Mouse (Mus musculus): ENCODE measurements around the gene Scd3. TPM values are rescaled to one million over a fixed set of nuclear protein-coding genes. Genes with fewer than 3 reads are reported as not detected.
"Not testable (repeated sequence)": the region's sequence is repeated elsewhere in the genome, so short reads cannot be mapped to it uniquely, and the experiment has no call there.

The Scd3 gene
- total RNA-seq, 2 experiments from 2014 or later: not detected

DNA sequence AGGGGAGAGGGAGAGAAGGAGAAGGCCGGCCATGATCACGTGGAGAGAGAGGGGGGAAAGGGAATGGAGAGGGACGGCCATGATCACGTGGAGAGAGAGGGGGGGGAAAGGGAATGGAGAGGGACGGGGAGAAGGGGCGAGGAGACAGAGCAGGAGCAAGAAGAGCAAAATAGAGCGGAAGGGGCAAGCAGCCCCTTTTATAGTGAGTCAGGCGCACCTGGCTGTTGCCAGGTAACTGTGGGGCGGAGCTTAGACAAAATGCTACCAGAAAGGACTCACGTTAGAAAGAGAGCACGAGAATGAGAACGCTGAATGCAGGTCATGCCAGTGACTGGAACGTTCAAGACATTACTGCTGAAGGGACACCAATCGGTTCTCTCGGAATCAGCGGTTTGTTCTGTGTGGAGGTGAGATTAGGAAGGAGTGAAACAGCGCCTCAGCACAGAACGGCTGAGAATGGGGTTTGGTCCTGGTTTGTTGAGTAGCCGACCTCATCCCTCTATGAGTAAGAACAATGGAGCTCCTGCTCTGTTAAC lies 34.5 kb downstream of the Scd3 start:
- DNase-seq: no peak

DNA sequence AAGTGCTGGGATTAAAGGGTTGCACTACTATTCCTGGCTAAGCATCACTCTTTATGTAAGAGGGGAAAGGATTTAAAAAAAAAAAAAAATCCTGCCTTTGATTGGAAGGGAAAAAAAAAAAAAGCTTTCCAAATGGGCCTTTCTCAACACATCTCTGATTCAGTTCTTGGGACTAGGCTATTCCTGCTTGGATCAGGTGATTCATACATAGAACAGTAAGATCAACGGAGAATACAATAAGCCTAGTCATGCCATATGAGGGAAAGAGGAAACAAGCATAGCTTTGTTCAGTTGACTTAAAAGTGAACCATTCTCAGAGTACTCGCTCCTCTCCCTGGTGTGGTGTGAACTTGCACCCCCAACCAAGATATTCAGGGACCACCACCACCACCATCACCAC lies 35.8 kb downstream of the Scd3 start:
- no peak for DNase-seq

DNA sequence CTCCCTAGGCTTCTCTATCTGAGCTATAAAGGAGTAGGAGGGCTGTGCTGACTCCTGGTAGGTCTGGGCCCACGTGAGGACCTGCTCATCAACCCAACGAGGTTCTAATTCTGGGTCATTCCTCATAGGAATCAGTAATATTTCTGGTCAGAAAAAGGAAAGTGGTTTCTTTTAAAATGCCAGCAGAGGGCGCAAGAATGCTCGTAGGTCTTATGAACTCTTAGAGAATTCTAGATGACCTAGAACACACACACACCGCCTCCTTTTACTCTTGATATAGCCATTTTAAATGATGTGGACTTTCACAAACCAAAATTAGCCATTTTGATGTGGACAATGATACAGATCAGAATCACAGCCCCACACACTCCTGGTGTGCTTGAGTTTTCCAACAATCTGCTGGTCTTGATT lies 42.7 kb downstream of the Scd3 start:
- DNase-seq: peak; percentile 34

DNA sequence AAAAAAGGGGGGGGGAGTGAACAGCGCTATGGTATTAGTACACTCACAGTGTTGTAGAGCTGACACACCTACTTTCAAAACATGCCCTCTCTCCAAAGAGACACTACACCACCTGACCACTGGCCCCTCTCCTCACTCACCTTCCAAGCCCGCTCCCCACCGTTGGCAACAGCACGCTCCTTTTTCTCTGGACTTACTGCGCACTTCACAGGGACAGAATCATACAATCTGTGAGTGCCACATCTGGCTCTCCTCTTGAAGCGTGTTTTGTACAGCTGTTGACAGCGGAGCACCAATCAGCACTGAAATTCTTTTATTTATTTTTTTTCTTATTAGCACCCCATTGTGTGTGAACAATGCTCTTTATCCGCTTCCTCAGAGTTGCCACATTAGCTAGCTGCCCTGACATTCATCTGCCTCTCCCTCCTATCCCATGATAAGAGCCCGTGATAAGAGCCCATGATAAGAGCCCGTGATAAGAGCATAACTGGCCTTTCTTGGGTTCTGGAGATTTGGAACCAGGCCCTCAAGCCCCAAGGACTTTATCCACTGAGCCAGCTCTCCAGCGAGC lies 43.4 kb downstream of the Scd3 start:
- DNase-seq: no peak

DNA sequence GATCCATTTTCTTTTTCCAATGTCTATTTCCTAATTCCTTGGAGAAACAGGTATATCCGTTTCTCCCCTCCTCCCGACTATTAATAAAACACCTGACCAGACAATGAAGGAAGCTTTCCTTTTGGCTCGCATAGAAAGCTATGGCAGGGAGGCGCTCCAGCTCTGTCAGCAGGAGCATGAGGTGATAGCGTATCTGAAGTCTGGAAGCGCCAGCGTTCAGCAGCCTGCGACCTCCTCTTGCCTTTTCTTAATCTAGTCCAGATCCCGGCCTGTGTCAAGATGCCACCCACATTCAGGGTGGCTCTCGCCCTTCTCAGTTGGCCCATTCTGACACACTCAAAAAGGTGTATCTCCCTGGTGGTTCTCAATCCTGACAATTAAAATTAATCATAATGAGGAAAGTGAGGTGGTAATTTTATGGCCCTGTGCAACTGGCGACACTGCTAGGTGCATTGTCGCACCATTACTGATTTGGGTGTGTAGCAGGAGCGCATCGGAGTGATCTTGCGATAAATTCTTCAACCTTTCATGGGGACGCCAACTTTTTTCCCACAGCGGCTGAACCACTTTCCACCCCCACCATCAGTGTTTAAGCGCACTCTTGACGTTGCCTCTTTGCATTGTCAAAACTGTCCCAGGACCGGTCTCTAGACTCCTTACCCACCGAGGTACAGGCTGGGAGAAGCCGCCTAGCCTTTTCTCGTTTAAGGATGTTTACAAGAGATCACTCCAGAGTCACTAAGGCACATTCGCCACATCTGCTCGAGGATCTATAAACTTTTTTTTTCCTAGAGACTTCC lies 44.4 kb downstream of the Scd3 start:
- no peak for DNase-seq

DNA sequence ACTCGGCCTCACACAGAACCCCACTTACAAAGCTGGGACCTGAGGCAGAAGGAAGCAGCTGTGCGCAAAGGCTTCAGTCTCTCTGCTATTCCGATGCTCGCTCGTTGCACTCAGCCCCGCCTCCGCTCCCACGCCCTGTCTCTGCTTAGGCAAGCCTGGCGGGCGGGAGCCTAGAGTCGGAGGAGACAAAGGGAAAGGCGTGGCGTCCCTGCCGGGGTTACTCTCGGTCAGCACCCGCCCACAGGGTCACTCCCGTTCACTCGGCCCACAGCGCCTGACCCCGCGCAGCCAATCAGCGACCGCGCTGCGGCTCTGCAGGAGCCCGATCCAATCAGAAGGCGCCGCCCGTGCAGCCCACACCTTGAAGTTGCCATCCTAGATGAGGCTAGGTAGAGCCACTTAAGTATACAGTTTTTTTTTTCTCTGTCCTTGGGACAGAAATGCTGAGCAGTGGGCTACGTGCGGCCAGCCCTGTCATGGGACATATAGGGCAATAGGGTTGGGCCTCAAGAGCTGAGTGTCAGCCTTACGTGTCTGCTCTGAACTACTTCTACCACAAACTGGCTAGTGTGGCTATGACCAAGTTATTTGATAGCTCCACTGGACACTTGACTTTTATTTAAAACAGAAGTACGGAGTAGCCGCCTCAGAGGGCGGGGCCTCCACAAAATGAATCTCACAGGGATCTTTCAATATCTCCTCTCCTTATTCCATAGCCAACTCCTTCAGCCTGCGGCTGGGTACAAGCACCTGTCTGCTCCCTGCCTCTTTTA lies 45.2 kb downstream of the Scd3 start:
- DNase-seq: peak; percentile 91

DNA sequence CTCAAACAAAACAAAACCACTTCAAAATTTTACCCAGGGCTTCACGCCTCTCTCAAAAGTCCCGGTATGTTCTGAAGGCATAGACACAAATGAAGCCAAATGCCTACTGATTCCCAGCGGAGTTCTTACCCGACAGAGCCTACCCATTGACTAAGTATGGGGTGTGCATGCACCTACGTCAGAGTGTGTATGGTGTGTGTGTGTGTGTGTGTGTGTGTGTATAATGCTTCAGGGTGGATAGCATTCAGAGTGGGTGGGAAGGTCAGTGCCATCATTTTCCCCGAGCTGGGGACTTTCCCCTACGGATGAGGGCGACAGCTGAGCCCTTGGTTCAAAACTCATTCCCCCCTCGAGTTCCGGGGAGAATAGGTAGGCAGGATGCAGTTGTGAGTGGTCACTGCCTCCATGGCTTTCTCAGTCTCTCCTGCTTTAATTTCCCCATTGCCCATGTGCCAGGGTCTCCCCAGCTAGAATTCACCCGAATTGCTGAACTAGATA lies 45.8 kb downstream of the Scd3 start:
- no peak for DNase-seq

DNA sequence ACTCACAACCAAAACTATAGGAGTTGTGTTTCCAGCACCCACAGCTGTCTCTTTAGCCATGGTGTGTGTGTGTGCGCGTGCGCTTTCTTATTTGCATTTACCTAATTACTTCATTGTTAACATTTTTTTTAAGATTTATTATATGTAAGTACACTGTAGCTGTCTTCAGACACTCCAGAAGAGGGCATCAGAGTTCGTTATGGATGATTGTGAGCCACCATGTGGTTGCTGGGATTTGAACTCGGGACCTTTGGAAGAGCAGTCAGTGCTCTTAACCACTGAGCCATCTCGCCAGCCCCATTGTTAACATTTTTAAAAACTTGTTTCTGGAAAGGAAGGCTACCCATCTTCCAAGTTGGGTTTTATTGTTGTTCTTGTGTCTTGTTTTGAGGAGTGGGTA lies 48.1 kb downstream of the Scd3 start:
- not testable (repeated sequence) for DNase-seq

DNA sequence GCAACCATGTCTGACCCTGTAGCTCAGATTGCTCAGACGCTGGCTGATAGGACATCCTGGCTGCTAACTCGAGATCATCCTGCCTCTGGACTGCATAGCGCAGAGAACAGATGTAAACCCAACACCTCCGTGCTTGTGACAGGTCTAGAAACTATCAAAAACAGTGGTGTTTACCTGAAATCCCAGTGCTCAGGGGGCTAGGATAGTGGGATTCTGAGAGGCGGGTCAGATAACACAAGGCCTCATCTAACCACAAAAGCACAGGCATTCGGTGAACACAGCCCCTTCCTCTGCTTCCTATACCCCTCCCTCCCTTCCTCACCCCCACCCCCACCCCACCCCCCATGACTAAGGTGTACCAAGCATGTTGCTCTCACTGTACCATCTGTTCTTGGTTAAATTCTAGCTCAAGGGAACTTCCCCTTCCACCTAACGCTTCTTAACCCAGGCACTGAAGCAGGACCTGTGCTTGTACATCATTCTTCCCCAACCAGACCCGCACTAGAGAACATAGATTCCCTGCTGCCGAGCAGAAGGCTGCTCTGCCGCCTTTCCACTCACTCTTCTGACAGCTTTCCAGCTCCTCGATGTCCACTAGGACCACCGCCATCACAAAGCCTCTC lies 49.0 kb downstream of the Scd3 start:
- no peak for DNase-seq

DNA sequence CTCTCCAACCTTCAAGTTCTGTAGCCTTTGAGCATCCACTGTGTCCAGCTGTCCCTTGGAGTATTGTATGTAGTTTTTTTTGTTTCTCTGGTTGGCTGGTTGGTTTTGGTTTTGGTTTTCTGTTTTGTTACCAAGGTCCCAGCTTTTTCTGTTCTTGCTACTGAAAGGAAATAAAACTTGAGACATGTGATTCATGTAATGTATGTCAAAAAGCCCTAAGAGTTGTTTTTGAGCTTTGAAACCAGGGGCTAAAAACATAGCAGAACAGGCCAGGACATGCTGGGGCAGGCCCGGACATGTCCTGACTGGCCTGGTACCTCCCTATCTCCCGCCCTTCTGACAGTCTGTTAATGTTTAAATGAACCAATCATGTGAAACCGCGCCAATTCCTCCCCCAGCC lies 51.0 kb downstream of the Scd3 start:
- DNase-seq: not testable (repeated sequence)

DNA sequence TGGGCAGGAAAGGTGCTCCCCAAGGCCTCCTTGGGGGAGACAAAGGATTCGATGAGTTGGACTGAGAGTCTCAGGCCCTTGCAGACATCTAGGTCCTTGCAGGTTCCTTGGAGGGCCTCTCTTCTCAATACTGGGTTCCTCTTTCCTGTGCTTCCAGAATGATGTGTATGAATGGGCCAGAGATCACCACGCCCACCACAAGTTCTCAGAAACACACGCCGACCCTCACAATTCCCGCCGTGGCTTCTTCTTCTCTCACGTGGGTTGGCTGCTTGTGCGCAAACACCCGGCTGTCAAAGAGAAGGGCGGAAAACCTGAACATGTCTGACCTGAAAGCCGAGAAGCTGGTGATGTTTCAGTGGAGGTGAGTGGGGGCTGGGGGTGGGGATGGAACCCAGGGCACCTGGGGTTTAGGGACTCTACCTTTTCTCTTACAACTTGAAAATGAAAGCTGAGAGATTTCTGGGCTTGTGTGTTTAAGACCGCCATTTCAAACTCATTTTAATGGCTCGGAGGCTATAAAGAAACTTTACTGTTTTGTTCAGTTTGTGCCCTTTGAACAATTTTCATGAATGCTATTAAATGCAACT lies 54.4 kb downstream of the Scd3 start:
- no peak for DNase-seq

DNA sequence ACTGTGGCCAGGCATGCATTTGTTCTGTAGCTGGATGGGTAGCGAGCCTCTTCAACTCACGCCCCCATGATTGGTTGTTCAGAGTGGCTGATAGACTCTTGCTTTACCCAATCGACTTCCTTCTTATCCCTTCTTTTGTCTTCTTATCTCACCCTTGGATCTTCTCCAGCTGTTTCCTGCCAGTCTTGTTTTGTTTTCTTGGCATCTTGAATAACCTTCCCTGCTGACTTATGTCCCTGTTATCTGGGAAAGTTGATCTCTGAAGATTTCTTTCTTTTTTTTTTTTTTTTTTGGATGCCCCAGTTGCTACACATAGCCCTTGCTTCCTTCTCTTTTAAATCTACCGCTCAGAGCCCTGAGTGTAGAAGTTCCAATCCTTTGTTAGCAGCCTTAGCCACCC lies 56.4 kb downstream of the Scd3 start:
- no peak for DNase-seq

DNA sequence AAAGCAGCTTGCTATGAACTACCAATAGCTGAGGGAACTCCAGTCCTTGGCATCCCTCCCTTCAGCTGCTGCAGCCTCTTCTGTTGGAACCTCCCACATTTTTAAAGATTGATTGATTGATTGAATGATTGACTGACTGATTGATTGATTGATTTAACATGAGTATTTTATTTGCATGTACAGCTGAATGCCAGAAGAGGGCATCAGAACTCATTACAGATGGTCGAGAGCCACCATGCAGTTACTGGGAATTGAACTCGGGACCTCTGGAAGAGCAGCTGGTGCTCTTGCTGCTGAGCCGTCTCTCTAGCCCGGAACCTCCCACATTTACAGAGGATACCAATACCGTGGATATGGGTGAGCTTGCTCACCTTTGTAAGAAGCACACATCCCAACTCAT lies 57.4 kb downstream of the Scd3 start:
- DNase-seq: no peak

DNA sequence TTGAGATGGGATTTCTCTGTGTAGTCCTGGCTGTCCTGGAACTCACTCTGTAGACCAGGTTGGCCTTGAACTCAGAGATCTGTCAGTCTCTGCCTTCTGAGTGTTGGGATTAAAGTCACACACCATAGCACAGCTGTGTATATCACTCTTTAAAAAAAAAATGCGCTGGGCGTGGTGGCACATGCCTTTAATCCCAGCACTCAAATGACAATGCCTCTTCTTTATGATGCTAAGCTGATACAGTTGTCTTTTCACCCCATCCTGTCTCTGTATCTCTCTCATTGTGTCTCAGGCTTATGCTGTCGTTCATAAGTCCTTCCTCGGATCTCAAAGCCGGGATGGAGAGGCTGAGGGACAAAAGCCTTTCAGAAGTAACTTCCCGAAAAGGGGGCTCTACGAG lies 58.7 kb downstream of the Scd3 start:
- no peak for DNase-seq

DNA sequence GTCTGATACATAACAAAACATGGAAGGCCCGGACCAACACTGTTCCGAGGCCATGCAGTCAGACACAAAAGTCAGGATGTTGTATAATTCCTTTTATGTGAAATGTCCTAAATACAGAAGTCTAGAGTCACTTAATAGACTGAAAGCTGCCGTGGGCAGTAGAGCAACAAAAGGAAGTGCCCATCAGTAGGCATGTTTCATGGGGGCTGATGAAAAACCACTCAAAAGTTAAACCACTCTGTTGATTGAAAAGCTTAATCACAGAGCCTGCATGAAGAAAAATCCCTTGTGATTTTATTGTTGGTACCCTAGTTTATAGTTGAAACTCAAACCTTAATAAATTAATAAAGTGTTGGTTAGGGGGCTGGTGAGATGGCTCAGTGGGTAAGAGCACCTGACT lies 60.5 kb downstream of the Scd3 start:
- no peak for DNase-seq

DNA sequence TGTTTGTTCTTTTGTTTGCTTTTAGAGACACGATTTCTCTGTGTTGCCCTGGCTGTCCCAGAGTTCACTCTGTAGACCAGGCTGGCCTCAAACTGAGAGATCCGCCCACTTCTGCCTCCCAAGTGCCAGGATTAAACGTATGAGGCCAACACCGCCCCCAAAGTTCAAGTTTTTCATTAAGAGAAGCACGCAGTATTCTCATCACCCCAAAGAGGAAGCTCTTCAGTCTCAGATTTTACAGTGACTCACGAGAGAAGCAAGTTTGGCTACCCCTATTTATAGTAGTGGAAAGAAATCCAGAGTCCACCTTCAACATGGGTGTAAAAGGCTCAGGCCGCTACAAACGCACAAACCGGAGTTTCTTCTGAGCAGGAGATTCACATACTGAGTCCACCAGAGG lies 61.2 kb downstream of the Scd3 start:
- DNase-seq: no peak

DNA sequence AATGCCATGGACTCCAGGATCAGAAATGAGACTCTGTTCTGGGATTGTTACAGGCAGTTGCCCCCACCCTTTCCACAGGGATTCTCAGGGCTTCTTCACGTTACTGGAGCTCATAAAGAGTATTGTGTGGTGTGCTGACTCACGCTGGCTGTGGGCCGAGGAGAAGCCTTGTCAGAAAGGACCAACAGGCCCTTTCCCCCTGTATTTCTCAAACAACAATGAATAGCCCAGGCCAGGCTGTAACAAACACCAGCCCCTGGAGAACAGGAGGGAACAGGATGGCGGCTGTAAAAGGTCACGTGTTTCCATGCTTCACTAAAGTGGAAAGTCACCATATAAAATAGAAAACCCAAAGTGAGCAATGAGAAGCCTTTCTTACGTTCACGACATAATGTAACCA lies 62.2 kb downstream of the Scd3 start:
- DNase-seq: peak; percentile 20

DNA sequence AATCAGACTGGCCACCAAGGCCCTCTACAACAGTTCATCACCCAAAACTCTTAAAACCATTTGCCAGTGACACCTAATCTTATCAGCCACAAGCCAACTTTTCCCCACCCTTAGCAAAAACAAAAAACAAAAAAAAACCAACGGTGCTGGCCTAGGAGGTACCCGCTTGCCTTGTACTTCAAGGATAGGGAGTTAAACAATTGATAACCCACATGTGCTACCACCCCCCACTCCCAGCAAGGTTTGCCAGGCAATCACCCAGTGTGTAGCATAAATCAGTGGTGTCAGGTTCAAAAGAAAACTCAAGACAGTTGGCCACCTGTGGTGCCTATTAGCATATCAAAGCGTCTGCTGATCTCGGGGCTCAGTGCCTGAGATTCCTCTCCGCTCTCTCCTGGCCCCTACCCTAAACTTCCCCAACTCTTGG lies 62.9 kb downstream of the Scd3 start:
- DNase-seq: no peak

DNA sequence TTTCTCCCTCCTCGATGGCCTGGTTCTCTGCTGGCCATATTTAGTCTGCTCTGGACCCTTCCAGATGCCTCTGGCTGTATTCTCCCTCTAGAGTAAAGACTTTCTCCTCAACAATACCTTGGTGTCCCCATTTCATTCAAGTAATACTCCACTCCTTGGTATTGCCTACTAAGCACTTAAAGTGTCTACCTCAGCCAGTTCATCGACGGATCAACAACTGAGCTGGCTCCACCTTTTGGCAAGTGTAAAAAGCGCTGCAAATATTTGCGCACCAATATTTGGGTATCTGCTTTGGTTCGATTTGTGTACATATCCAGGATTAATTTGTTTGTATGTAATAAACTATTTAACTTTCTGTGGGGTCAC lies 63.4 kb downstream of the Scd3 start:
- no peak for DNase-seq

DNA sequence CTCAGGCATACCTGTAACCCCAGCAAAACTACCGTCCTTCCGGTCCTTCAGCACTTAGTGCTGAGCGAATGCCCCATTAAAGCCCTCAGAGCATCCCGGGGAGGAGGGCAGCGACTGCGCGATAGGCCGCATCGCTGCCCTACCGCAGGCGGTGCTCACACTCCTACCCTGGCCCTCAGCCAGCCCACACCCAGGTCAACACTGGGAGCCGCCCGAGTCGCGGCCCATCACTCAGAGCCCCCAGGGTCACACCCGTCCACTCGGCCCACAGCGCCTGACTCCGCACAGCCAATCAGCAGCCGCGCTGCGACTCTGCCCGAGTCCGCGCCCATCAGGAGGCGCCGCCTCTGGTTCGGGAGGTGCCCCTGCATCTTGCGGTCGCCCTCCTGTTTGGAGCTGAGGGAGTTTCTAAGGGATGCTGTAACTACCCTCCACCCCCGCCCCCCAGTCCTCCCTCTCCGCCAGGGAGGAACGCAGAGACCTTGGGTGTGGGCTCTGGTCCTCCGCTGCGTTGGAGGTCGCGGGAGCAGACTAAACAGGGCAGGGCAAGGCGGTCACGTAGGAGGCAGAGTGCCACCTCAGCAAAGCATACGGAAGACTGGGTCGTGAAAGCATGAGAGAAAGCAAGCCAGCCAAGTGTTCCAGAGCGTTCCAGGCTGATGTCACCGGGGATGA lies 63.9 kb downstream of the Scd3 start:
- peak; percentile 78 for DNase-seq

DNA sequence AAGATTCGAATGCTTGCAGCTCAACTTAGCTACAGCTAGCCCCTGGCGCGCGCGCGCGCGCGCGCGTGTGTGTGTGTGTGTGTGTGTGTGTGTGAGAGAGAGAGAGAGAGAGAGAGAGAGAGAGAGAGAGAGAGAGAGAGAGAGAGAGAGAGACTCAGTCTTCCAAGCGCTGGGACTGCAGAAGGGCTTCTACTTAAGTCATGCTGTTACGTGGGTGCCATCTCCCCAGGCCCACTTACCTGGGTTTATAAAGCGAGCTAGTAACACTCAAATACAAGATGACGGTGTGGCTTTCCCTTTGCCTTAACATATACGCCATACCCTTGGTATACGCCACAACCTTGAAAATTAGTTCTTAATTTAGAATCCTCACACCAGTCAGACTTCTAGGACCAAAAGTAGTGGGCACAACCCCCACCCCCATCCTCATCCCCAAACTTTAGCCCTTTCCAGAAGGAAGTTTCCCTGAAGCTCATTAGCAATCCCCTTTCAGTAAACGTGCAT lies 64.5 kb downstream of the Scd3 start:
- no peak for DNase-seq
